Mouse (Mus musculus): ENCODE results near the gene Prnd.

The Prnd gene

DNA sequence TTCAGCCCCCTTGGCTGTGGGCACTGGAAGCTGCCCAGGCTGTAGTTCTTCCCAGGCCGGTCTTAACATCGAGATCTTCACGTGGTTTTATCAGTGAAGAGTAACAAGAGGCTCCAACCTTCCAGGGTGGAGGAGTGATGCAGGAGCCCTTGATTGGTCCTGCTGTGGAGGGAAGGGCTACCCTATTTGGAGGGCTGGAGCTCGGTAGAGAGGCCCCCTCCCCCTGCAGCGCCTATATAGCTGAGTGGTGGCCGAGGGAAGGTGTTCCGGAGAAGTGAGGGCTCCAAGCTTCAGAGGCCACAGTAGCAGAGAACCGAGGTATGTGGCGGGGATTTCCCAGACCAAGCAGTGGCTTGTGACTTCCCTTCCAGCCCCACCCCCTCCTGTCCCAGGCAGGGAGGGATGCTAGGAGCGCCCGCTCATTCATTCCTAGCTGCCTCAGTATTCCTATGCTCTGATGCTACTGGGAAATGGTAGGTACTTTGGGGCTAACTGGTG, at the start of gene Prnd:
Prnd (plus strand) TSS at position 264 of the 498 bp plus-strand sequence.
- no peak for DNase-seq (ENCODE audit: low spot score)

DNA sequence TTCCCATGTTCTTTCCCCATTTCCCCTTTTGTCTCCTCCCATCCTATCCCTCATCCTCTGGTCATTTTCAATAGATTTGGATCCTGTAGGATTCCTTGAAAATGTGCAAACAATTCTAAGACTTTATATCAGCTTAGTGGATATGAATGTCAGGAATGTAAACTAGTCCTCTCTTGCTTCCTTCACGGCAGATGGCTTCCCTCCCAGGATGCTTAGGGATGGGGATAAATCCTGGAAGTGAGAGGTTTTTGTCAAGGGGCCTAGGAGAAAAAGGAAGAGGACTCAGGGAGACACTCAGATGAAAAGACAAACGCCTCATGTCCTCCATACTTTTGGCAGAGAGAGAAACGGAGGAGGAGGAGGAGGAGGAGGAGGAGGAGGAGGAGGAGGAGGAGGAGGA, 48.2 kb upstream of the Prnd start:
- DNase-seq (ENCODE audit: low spot score), result peak; percentile 42

DNA sequence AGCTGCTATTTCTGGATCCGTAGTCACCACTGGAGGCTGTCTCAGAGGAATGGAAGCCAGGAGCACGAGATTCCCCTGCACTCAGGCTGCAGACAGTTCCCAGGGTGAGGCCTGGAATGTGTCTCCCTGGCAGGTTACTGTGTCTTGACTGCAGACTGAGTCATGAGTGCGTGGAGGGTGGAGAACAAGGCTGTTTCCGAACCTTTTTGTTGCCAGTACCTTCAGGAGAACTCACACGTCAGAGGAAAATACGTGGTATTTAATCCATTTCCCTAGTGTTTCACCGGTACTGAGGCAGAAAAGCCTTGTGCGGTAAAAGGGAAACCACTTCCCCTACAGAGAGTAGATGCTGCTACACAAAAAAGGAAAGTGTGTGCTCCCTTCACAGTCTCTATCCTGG, 47.8 kb upstream of the Prnd start:
- peak; percentile 74 for DNase-seq (ENCODE audit: low spot score)

DNA sequence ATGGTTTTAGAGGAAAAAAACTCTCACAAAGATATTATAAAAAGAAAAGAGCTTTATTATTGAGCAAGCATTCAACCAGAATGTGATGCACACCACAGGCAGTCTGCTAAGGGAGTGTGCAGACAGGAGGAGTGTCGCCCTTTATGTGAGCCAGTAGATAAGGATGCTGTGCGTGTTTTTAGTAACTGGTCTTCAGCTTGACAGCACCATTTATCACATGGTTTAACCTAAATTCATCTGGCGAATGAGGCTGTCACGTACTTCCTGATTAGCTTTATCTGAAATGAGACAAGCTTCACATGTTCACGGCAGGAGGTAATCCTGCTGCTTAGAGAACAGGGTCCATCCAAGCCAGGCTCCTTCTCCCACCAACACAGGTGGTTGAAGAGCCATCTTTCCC, 45.6 kb upstream of the Prnd start:
- no peak for DNase-seq (ENCODE audit: low spot score)

DNA sequence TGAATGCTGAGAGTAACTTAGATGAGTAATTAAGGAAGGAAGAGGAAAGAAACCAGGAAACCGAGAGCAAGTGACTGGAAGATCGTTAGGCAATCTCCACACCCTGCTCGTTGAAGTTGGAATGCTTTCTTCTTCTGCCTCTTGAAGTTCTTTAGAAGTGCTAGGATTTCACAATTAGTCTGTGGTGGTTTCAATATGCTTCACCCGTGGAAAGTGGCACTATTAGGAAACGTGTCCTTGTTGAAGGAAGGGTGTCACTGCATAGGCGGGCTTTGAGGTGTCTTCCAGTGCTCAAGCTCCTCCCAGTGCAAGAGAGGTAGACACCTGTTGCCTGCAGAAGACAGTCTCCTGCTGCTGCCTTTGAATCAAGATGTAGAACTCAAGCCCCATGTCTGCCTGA, 44.9 kb upstream of the Prnd start:
- no peak for DNase-seq (ENCODE audit: low spot score)

DNA sequence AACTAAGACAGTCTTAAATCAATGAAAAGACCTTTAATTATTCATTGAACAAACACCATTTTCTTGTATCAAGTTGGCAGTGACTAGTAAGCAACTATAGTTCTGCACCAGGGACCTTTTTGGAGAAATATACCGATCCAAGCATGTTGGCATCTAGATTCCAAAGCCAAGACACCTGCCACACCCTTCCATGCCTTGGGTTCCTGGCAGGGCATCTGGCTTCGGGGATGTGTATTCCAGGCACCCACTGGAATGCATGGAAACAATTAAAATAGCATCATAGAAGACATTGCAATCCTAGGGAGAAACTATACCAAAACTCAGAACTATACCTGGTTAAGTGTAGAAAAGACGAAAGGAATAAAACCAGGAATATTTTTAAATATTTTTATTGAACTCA, 44.4 kb upstream of the Prnd start:
- DNase-seq (ENCODE audit: low spot score), result no peak

DNA sequence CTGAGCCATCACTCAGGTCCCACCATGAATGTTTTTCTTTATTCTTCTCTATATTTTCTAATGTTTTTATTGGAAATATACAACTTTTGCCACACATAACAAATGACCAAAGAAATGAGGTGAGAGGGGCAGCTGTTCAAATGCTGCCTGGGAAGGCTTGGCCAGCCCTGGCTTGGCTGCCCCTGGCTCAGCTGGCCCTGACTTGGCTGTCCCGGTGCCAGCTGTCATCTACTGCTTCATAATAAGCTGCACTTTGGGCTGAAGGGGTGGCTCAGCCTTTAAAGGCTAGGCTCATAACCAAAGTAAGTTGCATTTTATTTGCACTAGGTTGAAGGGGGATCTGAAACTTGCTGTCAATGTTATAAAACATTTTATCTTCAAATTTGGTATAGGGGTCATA, 43.8 kb upstream of the Prnd start:
- DNase-seq (ENCODE audit: low spot score), result no peak

DNA sequence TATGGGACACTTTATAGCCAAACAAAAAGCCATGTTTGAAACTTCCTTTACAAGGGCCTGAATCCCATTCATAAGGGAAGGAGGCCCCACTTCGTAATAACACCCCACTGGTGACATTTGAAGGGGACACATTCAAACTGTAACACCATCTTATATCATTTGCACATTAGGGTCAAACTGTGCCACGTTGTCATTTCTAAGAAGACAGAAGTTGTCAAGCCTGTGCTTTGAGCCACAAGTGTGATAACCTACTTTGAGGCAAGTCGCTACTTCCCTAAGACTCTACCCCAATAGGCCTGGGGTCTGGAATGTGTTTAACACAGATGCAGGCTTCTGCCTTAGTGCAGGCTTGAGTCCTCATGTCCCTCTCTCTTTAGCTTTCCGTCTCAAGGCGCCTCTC, 43.4 kb upstream of the Prnd start:
- DNase-seq (ENCODE audit: low spot score), result no peak

DNA sequence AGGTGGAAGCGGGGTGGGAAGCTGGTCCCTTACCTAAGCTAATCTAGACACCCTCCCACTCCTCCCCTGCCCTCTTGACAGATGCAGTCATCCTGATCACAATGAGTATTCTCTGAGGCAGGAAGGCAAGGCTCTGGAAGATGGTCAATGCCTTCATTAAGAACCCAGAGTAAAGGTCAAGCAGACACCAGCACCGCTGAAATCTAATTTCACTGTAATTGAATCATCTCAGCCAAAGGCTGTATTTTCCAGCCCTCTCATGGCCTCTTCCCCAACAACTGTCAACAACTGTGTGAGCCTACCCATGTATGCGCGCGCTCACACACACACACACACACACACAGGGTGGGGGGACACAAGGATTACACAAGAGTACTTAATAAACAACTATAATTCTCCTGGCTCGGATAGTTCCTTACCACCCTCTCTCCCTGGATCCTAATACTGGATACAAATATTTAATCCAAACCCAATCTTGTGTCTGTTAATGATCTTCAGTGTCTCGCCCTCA, 42.3 kb upstream of the Prnd start:
- DNase-seq (ENCODE audit: low spot score), result no peak

DNA sequence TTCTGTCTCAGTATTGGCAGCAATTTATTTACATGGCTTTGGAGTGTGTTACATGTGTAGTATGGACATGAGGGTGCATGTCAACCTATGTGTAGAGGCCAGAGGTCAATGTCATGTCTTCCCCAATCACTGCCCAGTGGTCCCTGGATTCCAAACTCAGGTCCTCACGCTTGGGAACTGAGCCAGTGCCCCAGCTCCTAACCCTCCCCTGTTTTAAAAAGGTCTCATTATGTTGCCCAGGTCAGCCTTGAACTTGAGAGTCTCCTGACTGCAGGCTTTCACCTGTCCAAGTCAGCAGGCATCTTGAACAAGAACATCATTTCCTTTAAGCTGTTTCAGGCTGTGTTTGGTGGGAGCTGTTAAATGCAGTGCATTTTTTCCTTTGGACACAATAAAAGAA, 41.8 kb upstream of the Prnd start:
- no peak for DNase-seq (ENCODE audit: low spot score)

DNA sequence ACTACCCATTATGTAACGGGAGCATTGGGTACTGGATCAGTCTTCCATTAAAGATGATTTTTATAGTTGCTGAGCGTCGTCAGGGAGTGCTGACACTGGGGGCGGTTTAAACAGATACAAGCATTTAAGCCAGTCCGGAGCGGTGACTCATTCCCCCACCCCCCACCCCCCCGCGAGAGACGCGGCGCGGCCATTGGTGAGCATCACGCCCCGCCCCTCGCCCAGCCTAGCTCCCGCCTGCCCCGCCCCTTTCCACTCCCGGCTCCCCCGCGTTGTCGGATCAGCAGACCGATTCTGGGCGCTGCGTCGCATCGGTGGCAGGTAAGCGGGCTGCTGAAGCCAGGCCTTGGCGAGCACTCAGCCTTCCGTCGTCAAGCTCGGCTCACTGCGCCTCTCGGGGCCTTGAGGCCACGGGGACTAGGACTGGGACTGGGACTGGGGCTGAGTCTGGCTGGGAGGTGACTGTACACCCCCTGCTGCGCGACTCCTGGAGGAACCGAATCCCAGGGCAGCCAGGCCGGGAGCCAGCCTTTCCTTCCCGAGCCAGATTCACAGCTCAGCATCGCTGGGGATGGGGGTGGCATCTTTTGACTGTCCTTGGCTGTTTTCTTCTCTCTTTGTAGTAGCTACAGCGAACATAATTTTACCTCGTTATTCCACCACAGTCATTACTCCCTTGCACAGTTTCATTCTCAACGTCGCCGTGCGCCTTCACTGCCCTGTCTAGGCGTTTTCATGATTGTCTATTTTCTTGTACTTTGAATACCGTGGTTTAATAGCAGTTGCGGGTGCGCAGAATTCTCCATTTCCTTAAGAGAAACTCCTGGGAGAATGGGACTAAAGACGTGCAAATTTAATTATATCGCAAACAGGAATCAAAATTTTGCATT, 40.7 kb upstream of the Prnd start, which contains the start of the genes Prnp and Prn:
Prnp (plus strand) TSS at position 246 of the 890 bp plus-strand sequence.
Prn (plus strand) TSS at position 275 of the 890 bp plus-strand sequence.
- DNase-seq (ENCODE audit: low spot score), result peak; percentile 95

DNA sequence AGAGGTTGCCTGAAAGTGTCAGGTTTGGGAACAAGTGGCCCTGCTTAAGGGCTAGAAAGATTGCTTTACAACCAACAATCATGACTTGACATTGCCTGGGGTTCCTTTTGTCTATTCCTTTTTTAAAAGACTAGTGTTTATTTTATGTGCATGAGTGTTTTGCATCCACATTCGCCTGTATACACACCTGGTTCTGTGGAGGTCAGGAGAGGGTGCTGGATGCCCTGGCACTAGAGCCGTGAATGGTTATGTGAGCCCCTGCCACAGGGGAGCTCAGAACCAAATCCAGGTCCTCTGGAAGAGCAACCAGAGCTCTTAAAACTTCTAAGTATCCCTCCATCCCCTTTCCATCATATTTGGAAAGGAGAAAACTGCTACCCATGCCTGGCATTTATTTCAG, 39.8 kb upstream of the Prnd start:
- no peak for DNase-seq (ENCODE audit: low spot score)

DNA sequence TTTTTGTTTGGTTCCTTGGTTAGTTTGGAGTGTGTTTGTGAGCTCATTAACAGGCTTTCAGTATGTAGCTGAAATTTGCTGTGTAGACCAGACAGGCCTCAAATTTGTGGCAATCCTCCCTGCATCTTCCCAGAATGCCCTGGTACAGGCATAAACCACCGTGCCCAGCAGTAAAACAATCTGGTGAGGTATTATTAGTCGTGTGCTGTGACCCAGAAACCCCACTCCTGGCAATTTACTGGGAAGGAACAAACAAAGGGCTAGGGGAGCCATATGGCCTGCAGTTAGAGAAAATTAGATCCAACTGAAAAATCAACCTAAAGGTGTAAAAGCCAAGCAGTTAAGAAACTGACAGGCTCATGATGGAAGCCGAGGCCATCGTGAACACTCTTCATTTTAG, 39.3 kb upstream of the Prnd start:
- DNase-seq (ENCODE audit: low spot score), result no peak

DNA sequence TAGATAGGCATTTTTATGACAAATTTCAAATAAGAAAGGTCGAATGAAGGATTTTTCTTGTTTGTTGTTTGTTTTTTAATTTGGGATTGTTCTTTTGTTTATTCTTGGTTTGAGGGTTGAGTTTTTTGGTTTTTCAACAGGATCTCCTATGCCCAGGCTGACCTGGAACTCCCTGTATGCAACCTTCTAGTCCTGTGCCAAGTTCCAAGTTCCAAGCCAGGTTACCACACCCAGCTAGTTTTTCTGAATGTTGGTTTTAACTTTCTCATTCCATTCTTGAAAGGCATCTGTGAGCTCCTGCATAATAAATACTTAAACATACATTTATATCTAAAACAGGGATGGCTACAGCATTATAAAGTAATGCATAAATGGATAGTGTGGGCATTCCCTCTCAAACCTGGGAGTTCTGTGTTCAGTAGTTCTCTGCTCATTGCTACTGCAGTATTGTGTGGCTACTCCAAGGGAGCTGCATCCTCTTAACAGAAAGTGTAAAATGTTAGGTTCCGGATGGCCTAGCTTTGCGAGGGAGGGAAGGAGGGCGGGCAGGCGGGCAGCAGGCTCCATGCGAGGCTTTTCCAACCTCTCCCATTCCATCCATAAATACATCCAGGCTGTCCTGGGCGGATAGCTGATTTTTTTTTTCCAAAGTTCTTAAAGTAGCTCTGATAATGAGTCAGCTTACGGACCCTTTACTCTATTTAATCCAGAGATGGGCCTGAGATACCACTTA, 38.0 kb upstream of the Prnd start:
- no peak for DNase-seq (ENCODE audit: low spot score)

DNA sequence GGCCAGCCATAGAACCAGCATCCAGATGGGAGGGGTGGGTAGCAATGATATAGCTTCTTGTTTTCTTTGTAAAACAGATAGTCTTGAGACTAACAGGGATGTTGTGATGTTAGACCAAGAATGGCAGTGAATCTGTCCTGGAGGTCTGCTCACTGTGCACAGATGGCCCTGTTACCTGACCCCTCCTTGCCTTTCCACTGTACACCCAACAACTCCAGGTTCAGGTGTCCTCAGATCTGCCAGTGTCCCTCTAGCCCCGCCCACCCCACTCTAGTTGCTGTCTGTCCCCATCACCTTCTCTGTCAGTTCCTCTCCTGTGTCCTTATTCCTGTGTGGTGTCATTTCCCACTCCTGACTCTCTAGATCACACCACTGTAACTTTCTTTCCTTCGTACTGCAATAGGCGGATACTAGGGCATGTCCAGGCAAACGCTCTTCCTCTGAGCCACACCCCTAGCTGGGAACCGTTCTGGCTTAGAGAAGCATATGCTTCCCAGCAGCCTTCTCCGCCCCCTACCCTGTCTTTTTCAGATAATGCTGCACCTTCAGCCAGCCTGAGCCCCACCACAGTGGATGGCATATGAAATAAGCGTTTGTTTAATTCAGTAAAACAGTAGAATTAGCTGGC, 18.3 kb upstream of the Prnd start:
- DNase-seq (ENCODE audit: low spot score), result no peak

DNA sequence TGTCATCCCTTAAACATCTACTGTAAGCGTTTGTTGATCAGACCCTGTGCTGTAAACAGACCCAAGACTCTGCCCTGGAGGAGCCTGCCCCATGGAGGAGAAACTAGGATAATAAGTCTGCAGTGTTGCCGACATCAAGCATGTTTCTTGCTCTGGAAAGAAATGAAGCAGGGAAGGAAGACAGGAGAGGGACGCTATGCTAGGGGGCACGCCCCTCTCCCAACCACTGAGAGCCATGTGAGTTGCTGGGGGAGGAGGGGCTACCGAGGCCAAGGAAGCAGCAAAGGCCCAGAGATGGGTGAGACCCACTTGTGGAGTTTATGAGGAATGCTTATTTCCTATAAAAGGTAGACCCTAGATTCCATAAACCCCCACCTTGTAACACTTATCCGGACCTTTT, 17.6 kb upstream of the Prnd start:
- DNase-seq (ENCODE audit: low spot score), result no peak

DNA sequence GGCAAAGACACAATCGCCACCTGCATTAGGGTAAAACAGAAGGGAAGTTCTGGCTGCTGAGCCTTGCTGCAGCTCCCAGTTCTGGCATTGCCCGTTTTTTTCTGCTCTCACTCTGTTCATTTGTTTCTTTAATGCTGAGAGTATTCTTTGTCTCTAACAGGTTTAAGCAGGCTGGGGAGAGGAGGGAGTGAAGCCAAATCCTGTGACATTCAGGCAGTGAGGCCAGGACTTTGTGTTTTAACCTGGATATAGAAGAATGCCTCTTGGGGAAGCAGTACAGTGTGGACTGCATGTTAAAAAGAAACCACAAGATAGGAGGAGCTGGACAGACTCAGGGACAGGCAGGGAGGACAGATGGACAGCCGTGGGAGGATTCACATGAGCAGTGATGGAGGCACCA, 17.1 kb upstream of the Prnd start:
- DNase-seq (ENCODE audit: low spot score), result no peak

DNA sequence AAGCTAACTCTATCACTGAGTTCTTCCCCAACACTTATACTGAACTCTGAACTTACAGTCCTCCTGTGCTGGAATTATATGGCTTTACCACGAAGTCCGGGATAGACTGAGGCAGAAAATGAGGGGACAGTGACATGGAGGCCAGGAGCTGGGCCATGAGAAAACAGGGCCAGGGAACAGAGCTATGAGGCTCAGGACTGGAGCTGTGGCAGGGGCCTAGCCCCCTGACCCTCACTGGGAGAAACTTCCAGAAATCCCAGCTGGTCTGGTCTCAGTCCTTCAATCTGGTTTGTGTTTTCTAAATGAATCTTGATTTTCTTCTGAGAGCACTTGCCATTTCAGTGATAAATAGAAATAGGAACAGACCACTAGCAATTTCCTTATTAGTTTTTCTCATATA, 16.4 kb upstream of the Prnd start:
- no peak for DNase-seq (ENCODE audit: low spot score)

DNA sequence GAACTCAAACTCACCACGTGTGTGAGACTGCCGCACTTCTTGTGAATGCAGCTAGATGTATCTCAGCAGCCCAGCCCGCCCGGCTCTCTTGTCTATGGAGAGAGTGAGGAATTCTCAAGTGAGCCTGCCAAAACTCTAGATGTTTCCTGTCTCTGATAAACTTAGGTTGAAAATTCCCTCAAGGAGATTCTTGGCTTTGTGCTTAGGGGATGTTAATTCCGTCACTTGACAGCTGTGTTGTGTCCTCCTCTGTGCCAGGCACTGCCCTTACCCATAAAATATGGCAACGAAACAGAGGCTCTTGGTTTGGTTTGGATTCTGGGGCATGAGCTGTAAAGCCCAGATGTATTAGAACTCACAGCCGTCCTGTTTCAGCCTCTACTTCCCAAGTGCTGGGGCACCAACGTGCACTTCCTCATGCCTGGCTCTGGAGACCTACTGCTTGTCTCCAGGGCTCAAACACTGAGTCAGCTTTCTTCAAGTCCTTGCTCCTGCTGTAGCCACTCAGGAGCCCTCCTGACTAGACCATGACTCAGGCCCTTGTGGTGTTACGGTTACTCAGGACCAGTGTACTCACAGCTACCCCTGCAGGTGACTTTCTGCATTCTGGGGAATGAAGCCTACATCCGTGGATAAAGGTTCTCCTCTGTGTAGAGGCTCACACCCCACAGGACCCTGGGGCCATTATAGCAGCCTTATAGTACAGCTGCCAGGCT, 15.1 kb upstream of the Prnd start:
- no peak for DNase-seq (ENCODE audit: low spot score)

DNA sequence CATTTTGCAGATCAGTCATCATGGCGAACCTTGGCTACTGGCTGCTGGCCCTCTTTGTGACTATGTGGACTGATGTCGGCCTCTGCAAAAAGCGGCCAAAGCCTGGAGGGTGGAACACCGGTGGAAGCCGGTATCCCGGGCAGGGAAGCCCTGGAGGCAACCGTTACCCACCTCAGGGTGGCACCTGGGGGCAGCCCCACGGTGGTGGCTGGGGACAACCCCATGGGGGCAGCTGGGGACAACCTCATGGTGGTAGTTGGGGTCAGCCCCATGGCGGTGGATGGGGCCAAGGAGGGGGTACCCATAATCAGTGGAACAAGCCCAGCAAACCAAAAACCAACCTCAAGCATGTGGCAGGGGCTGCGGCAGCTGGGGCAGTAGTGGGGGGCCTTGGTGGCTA, 14.3 kb upstream of the Prnd start:
- no peak for DNase-seq (ENCODE audit: low spot score)

DNA sequence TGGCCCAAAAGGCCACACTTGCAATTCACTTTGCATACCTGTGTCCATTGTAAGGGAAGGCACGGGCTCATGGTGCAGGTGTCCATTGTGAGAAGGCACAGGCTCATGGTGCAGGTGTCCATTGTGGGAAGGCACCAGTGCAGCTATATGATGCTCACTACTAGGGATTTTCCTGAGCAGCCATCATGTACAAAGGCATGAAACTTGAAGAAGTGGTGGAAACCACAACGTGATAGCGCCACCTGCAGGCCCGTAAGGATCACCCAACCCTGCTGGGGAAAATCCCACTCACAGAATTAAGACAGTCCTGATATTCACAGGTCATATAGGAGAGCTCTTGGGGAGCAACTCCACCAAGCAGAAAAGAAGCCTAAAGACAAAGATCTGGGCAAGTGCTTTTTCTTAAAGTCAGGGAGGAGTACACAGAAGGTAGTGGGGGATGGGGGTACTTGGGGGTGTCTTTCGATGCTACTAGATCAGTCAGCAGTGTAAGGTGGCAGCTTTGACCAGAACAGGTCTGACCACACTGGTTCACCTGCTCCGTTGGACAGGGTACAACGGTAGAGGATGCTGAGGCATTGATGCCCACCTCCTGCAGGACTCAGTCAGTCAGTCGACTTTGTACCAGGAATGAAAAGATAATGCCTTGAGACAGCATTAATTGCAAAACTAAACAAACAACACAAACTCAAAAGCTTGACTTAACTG, 11.1 kb upstream of the Prnd start:
- DNase-seq (ENCODE audit: low spot score), result no peak

Data from yolk sac, embryonic 10.5 days (tissue).